In the genomic region with DNA sequence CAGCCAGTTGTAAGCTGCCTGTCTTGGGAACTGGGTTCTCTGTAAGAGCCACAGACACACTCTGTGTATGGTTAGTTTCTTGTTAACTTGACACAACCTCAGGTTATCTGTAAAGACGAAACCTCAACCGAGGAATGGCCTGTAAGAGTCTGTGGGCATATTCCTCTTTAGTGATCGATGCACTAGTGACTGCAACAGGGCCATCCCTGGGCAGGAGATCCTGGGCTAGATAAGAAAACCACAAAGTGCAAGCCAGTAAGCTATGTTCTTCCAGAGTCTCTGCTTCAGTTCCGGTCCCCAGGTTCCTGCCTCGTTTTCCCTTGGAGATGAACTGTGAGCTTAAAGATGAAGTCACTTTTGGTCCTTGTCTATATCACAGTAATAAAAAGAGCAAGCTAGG, we compare ENCODE assay signal across 13 mouse cellular contexts.
"Had no signal": no experiment of that assay in that cellular context is flagged by ENCODE, and none has a peak within 500 bp of the region (broad histone marks: within the 10 kb centered on the region; RNA-seq: fewer than 3 reads in every experiment).

No protein-coding gene starts in this region.

- H3K36me3 ChIP-seq: limb, embryonic 13.5 days; liver, embryonic 12.5 days had no signal

- H3K9me3 ChIP-seq: limb, embryonic 13.5 days; liver, embryonic 12.5 days; midbrain, embryonic 10.5 days had no signal

- H3K27me3 ChIP-seq: limb, embryonic 13.5 days; liver, embryonic 12.5 days had no signal

- ATAC-seq: intestine, postnatal 0 days; liver, embryonic 12.5 days had no signal

- H3K4me2 ChIP-seq: limb, embryonic 13.5 days; liver, embryonic 12.5 days had no signal

- DNase-seq: kidney, adult 8-10 months; kidney, postnatal 25 days; left cerebral cortex, postnatal 4 days; lung, postnatal 14 days; midbrain, embryonic 14.5 days; thymus, adult 2 months; thymus, postnatal 25 days had no signal

- H3K27ac ChIP-seq: layer of hippocampus, adult 2 months; limb, embryonic 13.5 days; liver, embryonic 12.5 days; midbrain, embryonic 10.5 days had no signal

- H3K9ac ChIP-seq: limb, embryonic 13.5 days; liver, embryonic 12.5 days had no signal

- H3K4me3 ChIP-seq: layer of hippocampus, adult 2 months; limb, embryonic 13.5 days; liver, embryonic 12.5 days; midbrain, embryonic 10.5 days; myocyte had no signal
